Mouse (Mus musculus) neural tube, embryonic 11.5 days (tissue): ENCODE data around the gene Gga3. TPM values are rescaled to one million over a fixed set of nuclear protein-coding genes. Genes with fewer than 3 reads are reported as not detected.
A peak's percentile ranks its signal among the peaks of the same experiment; 100 is the strongest.

Experiments used
- ATAC-seq: fragments of 200-750 bp; cut with Nextera tagmentation; 2 replicates; pipeline ENCODE4 v1.8.0; 2017; ENCODE audit warnings: moderate number of reproducible peaks, mild to moderate bottlenecking, moderate TSS enrichment, moderate library complexity; ENCODE audit not compliant: insufficient read depth, low FRiP score, low TSS enrichment
- DNase-seq: peaks from one replicate; pipeline ENCODE4 v3.0.0-alpha.2; 2015; ENCODE audit warnings: low spot score
- H3K27ac ChIP-seq: fragments of 300-500 bp; sonication (generic); 2 replicates; pipeline ENCODE4 v1.5.1; 2014; ENCODE audit warnings: low read depth, mild to moderate bottlenecking, low read length
- H3K27me3 ChIP-seq: fragments of 300-500 bp; sonication (generic); 2 replicates; pipeline ENCODE4 v1.6.1; 2014; ENCODE audit warnings: mild to moderate bottlenecking, low read length, mixed read lengths; ENCODE audit not compliant: control insufficient read depth, insufficient read depth
- H3K36me3 ChIP-seq: fragments of 300-500 bp; sonication (generic); 2 replicates; pipeline ENCODE4 v1.6.1; 2014; ENCODE audit warnings: mild to moderate bottlenecking, low read length, moderate library complexity, mixed read lengths; ENCODE audit not compliant: control insufficient read depth, insufficient read depth
- H3K4me1 ChIP-seq: fragments of 300-500 bp; sonication (generic); 2 replicates; pipeline ENCODE4 v1.6.1; 2014; ENCODE audit warnings: low read length, mixed read lengths; ENCODE audit not compliant: control insufficient read depth, insufficient read depth
- H3K4me2 ChIP-seq: fragments of 300-500 bp; sonication (generic); 2 replicates; pipeline ENCODE4 v1.6.1; 2014; ENCODE audit warnings: low read depth, mild to moderate bottlenecking, moderate library complexity
- H3K4me3 ChIP-seq: fragments of 300-500 bp; sonication (generic); 2 replicates; pipeline ENCODE4 v1.5.1; 2014; ENCODE audit warnings: low read depth, low read length
- H3K9ac ChIP-seq: fragments of 300-500 bp; sonication (generic); 2 replicates; pipeline ENCODE4 v1.6.1; 2014; ENCODE audit warnings: mild to moderate bottlenecking, low read length
- H3K9me3 ChIP-seq: fragments of 300-500 bp; sonication (generic); 2 replicates; pipeline ENCODE4 v1.6.1; 2016; ENCODE audit warnings: low read length; ENCODE audit not compliant: control insufficient read depth
- WGBS: fragments of 180-500 bp; shearing (Covaris S2); extraction: QIAGEN DNeasy Blood & Tissue Kit; methylation state at CpG from one replicate; pipeline ENCODE4 v1.1.7; 2014; 5-methylcytosine and 5-hydroxymethylcytosine counted together
- polyA plus RNA-seq: library from polyadenylated mRNA; unstranded; fragments of >200 nt; fragmentation: Nextera tagmentation; extraction: Ambion mirVana; gene quantifications from 2 replicates; pipeline ENCODE4 v1.2.1, GENCODE M21; 2014

Gga3 gene
- polyA plus RNA-seq, 1 experiment from 2014 or later = 31.7 TPM

GRCm38 (mm10) chr11:115626824-115627616 is 23.2 kb upstream of the Gga3 start:
- DNase-seq = no peak

GRCm38 (mm10) chr11:115625877-115626276 is 22.0 kb upstream of the Gga3 start:
- Histone ChIP-seq H3K27me3 (no peaks in the 10 kb centered on the region), H3K9ac (no peak overlapping the region), H3K36me3 (peaks cover 3% of the 10 kb centered on the region; the same call in 1 of the 2 replicates), H3K4me3 (no peak overlapping the region), H3K4me2 (no peak overlapping the region), H3K9me3 (no peaks in the 10 kb centered on the region), H3K4me1 (0 out of 2 replicates have a peak, but pooled peaks cover 2% of the 10 kb centered on the region), H3K27ac (no peak overlapping the region)
- no peak for ATAC-seq
- no peak for DNase-seq
- WGBS = 84% methylated on average over 9 of the region's 9 CpGs

More at GRCm38 (mm10) chr11:115626824-115627616, 23.2 kb upstream of the Gga3 start:
- no peak overlapping the region; the same call in 1 of the 2 replicates for H3K9ac ChIP-seq
- no peak for ATAC-seq
- no peaks in the 10 kb centered on the region for H3K9me3 ChIP-seq
- peak overlapping the region; percentile 65 for H3K4me3 ChIP-seq
- 54% methylated on average over 11 of the region's 11 CpGs for WGBS
- peak overlapping the region; percentile 95 for H3K4me2 ChIP-seq
- H3K27me3 ChIP-seq = no peaks in the 10 kb centered on the region
- H3K27ac ChIP-seq = no peak overlapping the region
- H3K4me1 ChIP-seq = 0 out of 2 replicates have a peak, but pooled peaks cover 2% of the 10 kb centered on the region
- H3K36me3 ChIP-seq = peaks cover 3% of the 10 kb centered on the region; the same call in 1 of the 2 replicates

- Histone ChIP-seq H3K9me3 (no peaks in the 10 kb centered on the region), H3K36me3 (peaks cover 3% of the 10 kb centered on the region; the same call in 1 of the 2 replicates), H3K9ac (no peak overlapping the region), H3K4me1 (0 out of 2 replicates have a peak, but pooled peaks cover 2% of the 10 kb centered on the region), H3K4me3 (no peak overlapping the region), H3K27me3 (no peaks in the 10 kb centered on the region), H3K4me2 (no peak overlapping the region), H3K27ac (no peak overlapping the region)
- no peak for DNase-seq
- WGBS = 83% methylated on average over 9 of the region's 9 CpGs
- no peak for ATAC-seq
Measured at GRCm38 (mm10) chr11:115623487-115624070, 19.7 kb upstream of the Gga3 start.

- Histone ChIP-seq H3K9me3 (no peaks in the 10 kb centered on the region), H3K36me3 (peaks cover 3% of the 10 kb centered on the region; the same call in 1 of the 2 replicates), H3K27me3 (no peaks in the 10 kb centered on the region), H3K27ac (no peak overlapping the region), H3K4me3 (no peak overlapping the region), H3K9ac (no peak overlapping the region), H3K4me2 (no peak overlapping the region), H3K4me1 (no peaks in the 10 kb centered on the region)
- no peak for ATAC-seq
- 87% methylated on average over 7 of the region's 7 CpGs for WGBS
- DNase-seq = no peak
Measured at GRCm38 (mm10) chr11:115619949-115620348, 16.1 kb upstream of the Gga3 start.

- H3K9ac ChIP-seq = no peak overlapping the region
- H3K4me3 ChIP-seq = no peak overlapping the region
- DNase-seq (no peak), ATAC-seq (no peak)
- no peaks in the 10 kb centered on the region for H3K27me3 ChIP-seq
- peaks cover 3% of the 10 kb centered on the region; the same call in 1 of the 2 replicates for H3K36me3 ChIP-seq
- no peak overlapping the region for H3K4me2 ChIP-seq
- H3K9me3 ChIP-seq = no peaks in the 10 kb centered on the region
- no peak overlapping the region for H3K27ac ChIP-seq
- H3K4me1 ChIP-seq = no peaks in the 10 kb centered on the region
- 89% methylated on average over 16 of the region's 16 CpGs for WGBS
Measured at GRCm38 (mm10) chr11:115618732-115619516, 15.1 kb upstream of the Gga3 start.

- H3K4me2 ChIP-seq = no peak overlapping the region
- H3K4me3 ChIP-seq = no peak overlapping the region
- WGBS = 91% methylated on average over 2 of the region's 2 CpGs
- no peaks in the 10 kb centered on the region for H3K9me3 ChIP-seq
- no peak overlapping the region for H3K9ac ChIP-seq
- no peak for DNase-seq
- H3K27me3 ChIP-seq = no peaks in the 10 kb centered on the region
- no peak for ATAC-seq
- H3K27ac ChIP-seq = no peak overlapping the region
- H3K36me3 ChIP-seq = peaks cover 2% of the 10 kb centered on the region; the same call in 1 of the 2 replicates
- no peaks in the 10 kb centered on the region for H3K4me1 ChIP-seq
Measured at GRCm38 (mm10) chr11:115618001-115618400, 14.2 kb upstream of the Gga3 start.

GRCm38 (mm10) chr11:115616893-115617292 is 13.0 kb upstream of the Gga3 start:
- Histone ChIP-seq H3K4me1 (no peaks in the 10 kb centered on the region; the same call in 1 of the 2 replicates), H3K4me3 (no peak overlapping the region), H3K36me3 (no peaks in the 10 kb centered on the region; the same call in 1 of the 2 replicates), H3K9ac (no peak overlapping the region), H3K9me3 (no peaks in the 10 kb centered on the region), H3K27me3 (no peaks in the 10 kb centered on the region), H3K27ac (no peak overlapping the region), H3K4me2 (no peak overlapping the region)
- WGBS = 79% methylated on average over 6 of the region's 6 CpGs
- no peak for ATAC-seq
- DNase-seq = no peak

GRCm38 (mm10) chr11:115616371-115616770 is 12.5 kb upstream of the Gga3 start:
- ATAC-seq = no peak
- 90% methylated on average over 7 of the region's 7 CpGs for WGBS

More at GRCm38 (mm10) chr11:115616371-115616770, 12.5 kb upstream of the Gga3 start:
- DNase-seq = no peak
- H3K27ac ChIP-seq = no peak overlapping the region
- no peaks in the 10 kb centered on the region; the same call in 1 of the 2 replicates for H3K4me1 ChIP-seq
- H3K36me3 ChIP-seq = no peaks in the 10 kb centered on the region; the same call in 1 of the 2 replicates
- H3K9ac ChIP-seq = no peak overlapping the region
- H3K9me3 ChIP-seq = no peaks in the 10 kb centered on the region
- no peaks in the 10 kb centered on the region for H3K27me3 ChIP-seq
- no peak overlapping the region for H3K4me3 ChIP-seq
- H3K4me2 ChIP-seq = no peak overlapping the region
